Mouse (Mus musculus) liver, embryonic 13.5 days (tissue): ENCODE results near the gene Lipe. TPM values are rescaled to one million over a fixed set of nuclear protein-coding genes. Genes with fewer than 3 reads are reported as not detected.

Experiments used
- ATAC-seq: fragments of 200-750 bp; cut with Nextera tagmentation; 2 replicates; pipeline ENCODE4 v1.8.0; 2017; ENCODE audit warnings: low read depth, mild to moderate bottlenecking, moderate number of reproducible peaks, moderate library complexity
- DNase-seq: peaks from one replicate; pipeline ENCODE4 v3.0.0; 2022
- H3K27ac ChIP-seq: fragments of 300-500 bp; sonication (generic); 2 replicates; pipeline ENCODE4 v1.5.1; 2015; ENCODE audit warnings: moderate library complexity, mild to moderate bottlenecking, inconsistent platforms
- H3K27me3 ChIP-seq: fragments of 300-500 bp; sonication (generic); 2 replicates; pipeline ENCODE4 v1.6.1; 2015; ENCODE audit warnings: mild to moderate bottlenecking, inconsistent platforms
- H3K36me3 ChIP-seq: fragments of 300-500 bp; sonication (generic); 2 replicates; pipeline ENCODE4 v1.6.1; 2015; ENCODE audit warnings: mild to moderate bottlenecking, inconsistent platforms
- H3K4me1 ChIP-seq: fragments of 300-500 bp; sonication (generic); replicated peaks from 2 replicates; pipeline ENCODE4 v1.6.1; 2015; ENCODE audit warnings: inconsistent platforms
- H3K4me2 ChIP-seq: fragments of 300-500 bp; sonication (generic); 2 replicates; pipeline ENCODE4 v1.6.1; 2015; ENCODE audit warnings: inconsistent platforms, mild to moderate bottlenecking, moderate library complexity
- H3K4me3 ChIP-seq: fragments of 300-500 bp; sonication (generic); replicated peaks from 2 replicates; pipeline ENCODE4 v1.5.1; 2015; ENCODE audit warnings: mild to moderate bottlenecking, inconsistent platforms
- H3K9ac ChIP-seq: fragments of 300-500 bp; sonication (generic); 2 replicates; pipeline ENCODE4 v1.6.1; 2015; ENCODE audit warnings: mild to moderate bottlenecking, inconsistent platforms
- H3K9me3 ChIP-seq: fragments of 300-500 bp; sonication (generic); replicated peaks from 2 replicates; pipeline ENCODE4 v1.6.1; 2016; ENCODE audit warnings: inconsistent platforms
- WGBS: fragments of 180-500 bp; shearing (Covaris S2); methylation state at CpG from one replicate; pipeline ENCODE4 v1.1.7; 2015; ENCODE audit not compliant: insufficient replicate concordance; 5-methylcytosine and 5-hydroxymethylcytosine counted together
- polyA plus RNA-seq: library from polyadenylated mRNA; unstranded; fragments of >200 nt; fragmentation: Nextera tagmentation; extraction: Ambion mirVana; gene quantifications from 2 replicates; pipeline ENCODE4 v1.2.1, GENCODE M21; 2015

Lipe gene
- polyA plus RNA-seq, 1 experiment from 2014 or later = 2.4 TPM

DNA sequence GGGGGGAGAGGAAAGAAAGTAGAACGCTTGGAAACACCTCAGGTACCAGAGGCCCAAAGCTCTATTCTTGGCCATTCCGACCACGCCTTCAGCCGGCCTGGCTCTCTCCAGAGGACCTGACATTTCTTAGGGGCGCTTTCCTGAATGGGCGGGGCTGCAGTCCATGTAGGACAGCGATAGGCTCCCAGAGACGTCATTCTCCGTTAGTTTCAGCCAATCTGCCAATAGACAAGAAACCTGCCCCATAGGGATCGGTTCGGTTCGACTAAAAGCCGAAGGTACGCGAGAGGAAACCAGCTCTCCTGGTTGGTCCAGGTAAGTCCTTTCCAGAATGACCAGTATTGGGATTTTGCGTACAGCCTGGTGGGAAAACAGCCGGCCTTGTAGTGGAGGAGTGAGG, 22.0 kb downstream of the Lipe start:
- peaks cover 32% of the 10 kb centered on the region for H3K4me1 ChIP-seq
- ATAC-seq (peak; percentile 50; the same call in 1 of the 2 replicates), DNase-seq (peak; percentile 64)
- 7% methylated on average over 17 of the region's 17 CpGs for WGBS
- H3K4me2 ChIP-seq = peak overlapping the region; percentile 52
- H3K9ac ChIP-seq = 0 out of 2 replicates have a peak overlapping the region, but pooled peaks have one; percentile 39
- H3K4me3 ChIP-seq = peak overlapping the region; percentile 37
- H3K27me3 ChIP-seq = 0 out of 2 replicates have a peak, but pooled peaks cover 3% of the 10 kb centered on the region
- no peaks in the 10 kb centered on the region for H3K36me3 ChIP-seq
- no peak overlapping the region for H3K27ac ChIP-seq
- H3K9me3 ChIP-seq = no peaks in the 10 kb centered on the region

DNA sequence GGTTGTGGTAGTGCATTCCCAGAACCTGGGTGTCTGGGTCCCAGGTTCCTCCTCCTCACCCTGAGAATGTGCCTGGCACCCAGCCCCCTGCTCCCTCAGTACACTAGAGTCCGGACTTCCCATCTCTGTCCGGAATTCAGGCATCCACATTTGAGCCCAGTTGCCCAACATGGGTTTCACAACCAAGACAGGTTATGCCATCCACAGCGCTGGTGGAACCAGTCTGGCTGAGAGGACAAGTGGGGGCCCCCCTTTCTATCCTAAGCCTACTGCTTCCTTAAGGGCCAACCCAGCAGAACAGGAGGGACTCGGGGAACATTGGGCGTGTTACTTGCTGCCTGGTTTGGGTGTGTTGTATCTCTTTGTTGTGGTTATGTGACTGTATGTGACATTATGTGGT, 26.1 kb downstream of the Lipe start:
- H3K27ac ChIP-seq = no peak overlapping the region
- WGBS = 65% methylated on average over 5 of the region's 5 CpGs
- H3K4me1 ChIP-seq = peaks cover 7% of the 10 kb centered on the region; the same call in 1 of the 2 replicates
- DNase-seq (no peak), ATAC-seq (no peak)
- H3K4me2 ChIP-seq = no peak overlapping the region
- H3K9me3 ChIP-seq = no peaks in the 10 kb centered on the region
- no peak overlapping the region for H3K4me3 ChIP-seq
- peaks cover 33% of the 10 kb centered on the region for H3K27me3 ChIP-seq
- no peaks in the 10 kb centered on the region for H3K36me3 ChIP-seq
- no peak overlapping the region for H3K9ac ChIP-seq

DNA sequence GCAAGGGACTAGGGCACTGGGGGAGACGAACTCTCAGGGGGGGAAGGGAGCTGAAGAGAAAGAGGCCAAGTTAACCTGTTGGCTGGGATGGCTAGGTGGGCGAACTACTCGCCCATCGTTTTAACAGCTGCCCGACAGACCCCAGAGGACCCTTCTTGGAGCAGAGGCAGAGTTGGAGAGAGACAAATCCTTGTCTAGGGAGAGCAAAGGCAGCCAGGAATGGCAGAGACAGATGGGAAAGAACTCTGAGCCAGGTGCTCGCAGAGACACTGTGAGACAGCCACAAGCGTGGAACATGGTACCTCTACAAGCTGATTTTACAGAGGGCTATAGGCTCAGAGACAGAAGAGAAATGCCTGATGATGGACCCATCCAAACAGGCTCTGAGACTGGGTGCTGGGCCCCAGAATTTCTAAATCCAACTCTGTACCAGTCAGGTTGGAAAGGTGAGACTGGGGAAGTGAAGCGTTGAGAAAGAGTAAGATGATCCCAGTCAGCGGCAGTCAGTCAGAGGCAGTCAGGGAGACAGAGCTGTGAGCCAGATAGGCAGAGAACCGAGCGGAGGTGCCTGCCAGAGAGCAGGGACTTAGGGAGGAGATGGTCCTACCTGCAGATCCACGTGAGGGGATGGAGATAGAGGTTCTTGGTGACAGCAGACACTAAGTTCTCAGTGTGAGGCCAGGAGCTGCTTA, 29.3 kb downstream of the Lipe start, which contains the start of gene Cnfn:
Cnfn (minus strand) TSS at position 667 of the 692 bp plus-strand sequence.
- ATAC-seq (no peak), DNase-seq (no peak)
- H3K4me2 ChIP-seq = no peak within 1 kb of the TSS
- no peak within 1 kb of the TSS for H3K4me3 ChIP-seq
- H3K36me3 ChIP-seq = no peaks in the 10 kb centered on the region
- H3K27ac ChIP-seq = no peak within 1 kb of the TSS
- H3K9ac ChIP-seq = no peak within 1 kb of the TSS
- whole genome bisulfite sequencing = 46% methylated on average over 12 of the region's 12 CpGs
- peaks cover 55% of the 10 kb centered on the region for H3K27me3 ChIP-seq
- no peaks in the 10 kb centered on the region for H3K4me1 ChIP-seq
- no peaks in the 10 kb centered on the region for H3K9me3 ChIP-seq

- DNase-seq (no peak), ATAC-seq (no peak)
- Histone ChIP-seq H3K4me3 (no peak overlapping the region), H3K36me3 (no peaks in the 10 kb centered on the region), H3K4me2 (no peak overlapping the region), H3K9me3 (no peaks in the 10 kb centered on the region), H3K27ac (no peak overlapping the region), H3K9ac (no peak overlapping the region), H3K27me3 (peaks cover 55% of the 10 kb centered on the region), H3K4me1 (no peaks in the 10 kb centered on the region)
- WGBS = 21% methylated on average over 12 of the region's 12 CpGs
Observed at GRCm38 (mm10) chr7:25368333-25368732, 30.2 kb downstream of the Lipe start.

DNA sequence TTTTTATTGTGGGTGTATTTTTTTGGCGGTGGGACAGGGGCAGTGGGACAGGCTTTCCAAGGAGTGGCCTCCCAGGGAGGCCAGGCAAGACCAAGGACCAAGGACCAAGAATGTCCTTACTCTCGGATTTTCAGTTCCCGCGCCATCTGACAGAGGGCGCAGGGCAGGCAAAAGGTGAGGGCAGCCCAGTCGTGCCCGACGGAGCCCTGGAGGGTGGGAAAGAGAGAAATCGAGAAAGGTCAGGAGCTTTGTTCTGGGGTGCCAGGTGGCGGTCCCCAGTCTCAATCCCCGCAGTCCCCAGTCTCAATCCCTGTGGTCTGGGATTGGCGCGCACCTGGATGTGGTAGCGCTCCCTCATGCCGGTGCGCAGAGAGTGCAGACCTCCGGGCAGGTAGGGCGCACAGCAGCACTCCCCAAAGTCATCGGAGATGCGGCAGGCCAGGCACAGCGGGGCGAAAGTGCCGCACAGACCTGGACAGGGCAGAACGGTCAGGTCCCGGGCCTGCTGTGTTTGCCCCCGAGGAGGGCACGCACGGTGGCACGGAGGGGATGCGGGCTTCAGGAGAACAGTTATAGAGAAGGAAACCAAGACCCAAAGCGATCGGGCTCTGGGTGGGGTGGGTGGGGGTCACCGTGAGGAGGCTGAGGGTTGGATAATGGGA, 30.7 kb downstream of the Lipe start:
- 2% methylated on average over 33 of the region's 33 CpGs for WGBS
- peaks cover 55% of the 10 kb centered on the region for H3K27me3 ChIP-seq
- H3K4me2 ChIP-seq = no peak overlapping the region
- H3K27ac ChIP-seq = no peak overlapping the region
- ATAC-seq (no peak), DNase-seq (no peak)
- no peaks in the 10 kb centered on the region for H3K36me3 ChIP-seq
- no peak overlapping the region for H3K9ac ChIP-seq
- H3K4me3 ChIP-seq = no peak overlapping the region
- no peaks in the 10 kb centered on the region for H3K9me3 ChIP-seq
- no peaks in the 10 kb centered on the region for H3K4me1 ChIP-seq

DNA sequence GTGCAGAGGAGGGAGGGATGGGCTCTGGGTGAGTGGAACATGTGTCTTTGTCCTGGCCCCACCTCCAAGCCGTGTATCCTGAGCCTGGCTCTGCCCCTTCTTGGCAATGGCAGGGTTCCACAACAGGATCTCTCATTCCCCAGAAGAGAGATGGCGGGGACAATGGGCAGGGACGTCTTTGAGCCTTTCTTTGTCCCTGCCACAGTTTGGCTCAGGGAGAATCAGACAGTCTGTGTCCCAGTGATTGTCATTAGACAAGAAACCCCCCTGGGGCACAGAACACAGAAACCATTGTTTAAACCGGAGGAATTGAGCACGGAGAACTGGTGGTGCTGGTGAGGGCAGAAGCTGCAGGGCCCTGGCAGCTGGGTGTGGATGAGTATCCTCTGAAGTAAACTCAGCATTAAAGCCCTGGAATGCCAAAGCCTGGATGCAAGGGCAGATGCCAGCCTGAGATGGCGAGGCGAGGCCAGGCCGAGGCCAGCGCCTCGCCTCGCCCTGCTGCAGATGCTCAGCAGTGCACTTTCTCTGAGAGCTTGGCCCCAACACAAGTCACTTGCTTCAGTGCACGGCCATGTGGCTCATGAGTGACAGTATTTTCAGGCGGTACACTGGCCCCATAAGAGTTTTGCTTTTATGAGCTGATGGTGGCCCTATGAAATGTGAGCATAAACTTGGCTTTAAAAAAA, 32.4 kb downstream of the Lipe start:
- Histone ChIP-seq H3K9me3 (no peaks in the 10 kb centered on the region), H3K27ac (no peak overlapping the region), H3K4me1 (no peaks in the 10 kb centered on the region), H3K36me3 (no peaks in the 10 kb centered on the region), H3K4me2 (no peak overlapping the region), H3K9ac (no peak overlapping the region), H3K4me3 (no peak overlapping the region), H3K27me3 (peaks cover 55% of the 10 kb centered on the region)
- no peak for ATAC-seq
- 50% methylated on average over 13 of the region's 13 CpGs for WGBS
- DNase-seq = no peak

DNA sequence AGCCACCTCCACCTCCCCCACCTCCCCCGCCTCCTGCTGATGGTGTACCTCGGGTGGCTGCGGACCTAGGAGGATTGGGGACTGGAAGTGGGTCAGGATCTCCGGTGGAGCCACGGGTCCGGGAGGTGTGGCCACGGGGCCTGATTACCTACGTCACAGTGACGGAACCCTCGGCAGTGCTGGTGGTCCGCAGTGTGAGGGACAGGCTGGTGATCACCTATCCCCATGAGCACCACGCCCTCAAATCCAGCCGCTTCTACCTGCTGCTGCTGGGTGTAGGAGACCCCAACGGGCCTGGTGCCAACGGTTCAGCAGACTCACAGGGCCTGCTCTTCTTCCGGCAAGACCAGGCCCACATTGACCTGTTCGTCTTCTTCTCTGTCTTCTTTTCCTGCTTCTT, 34.9 kb downstream of the Lipe start:
- H3K9ac ChIP-seq = no peak overlapping the region
- H3K4me1 ChIP-seq = no peaks in the 10 kb centered on the region
- no peak for DNase-seq
- H3K9me3 ChIP-seq = no peaks in the 10 kb centered on the region
- no peak overlapping the region for H3K4me2 ChIP-seq
- no peak overlapping the region for H3K27ac ChIP-seq
- peaks cover 35% of the 10 kb centered on the region for H3K27me3 ChIP-seq
- H3K4me3 ChIP-seq = no peak overlapping the region
- 85% methylated on average over 17 of the region's 17 CpGs for WGBS
- H3K36me3 ChIP-seq = peaks cover 3% of the 10 kb centered on the region; the same call in 1 of the 2 replicates
- ATAC-seq = no peak

DNA sequence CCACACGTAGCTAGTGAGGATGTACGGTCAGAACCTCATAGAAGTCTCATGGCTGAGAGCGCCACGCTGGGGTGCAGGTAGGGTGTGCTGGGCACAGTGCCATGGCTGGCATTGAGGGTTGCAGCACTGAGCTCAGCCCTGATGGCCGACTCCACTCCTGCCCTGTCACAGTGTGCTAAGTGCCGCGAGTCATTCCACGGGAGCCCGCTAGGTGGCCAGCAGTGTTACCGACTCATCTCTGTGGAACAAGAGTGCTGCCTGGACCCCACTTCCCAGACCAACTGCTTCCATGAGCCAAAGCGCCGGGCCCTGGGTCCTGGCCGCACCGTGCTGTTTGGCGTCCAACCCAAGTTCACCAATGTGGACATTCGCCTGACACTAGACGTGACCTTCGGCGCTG, 35.4 kb downstream of the Lipe start:
- Histone ChIP-seq H3K27ac (no peak overlapping the region), H3K9me3 (no peaks in the 10 kb centered on the region), H3K4me1 (no peaks in the 10 kb centered on the region), H3K4me2 (no peak overlapping the region), H3K27me3 (peaks cover 30% of the 10 kb centered on the region), H3K36me3 (peaks cover 3% of the 10 kb centered on the region; the same call in 1 of the 2 replicates), H3K9ac (no peak overlapping the region), H3K4me3 (no peak overlapping the region)
- WGBS = 84% methylated on average over 19 of the region's 19 CpGs
- peak; percentile 31; the same call in 1 of the 2 replicates for ATAC-seq
- DNase-seq = no peak

DNA sequence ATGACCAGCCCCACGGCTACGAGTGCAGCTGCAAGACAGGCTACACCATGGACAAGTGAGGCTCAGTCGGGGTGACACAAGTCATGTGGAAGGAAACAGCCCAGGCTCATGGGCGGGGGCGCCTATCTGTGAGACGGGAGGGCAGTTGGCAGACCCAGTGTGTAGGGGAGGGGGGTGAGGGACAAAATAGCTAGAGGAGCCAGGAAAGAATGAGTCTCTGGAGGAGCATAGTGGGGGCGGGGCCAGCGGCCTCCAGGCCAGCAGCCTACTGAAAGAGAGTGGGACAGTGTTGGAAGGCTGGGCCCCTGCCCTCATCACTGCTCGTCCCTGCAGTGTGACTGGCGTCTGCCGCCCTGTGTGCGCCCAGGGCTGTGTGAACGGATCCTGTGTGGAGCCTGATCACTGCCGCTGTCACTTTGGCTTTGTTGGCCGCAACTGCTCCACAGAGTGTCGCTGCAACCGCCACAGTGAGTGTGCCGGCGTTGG, 39.7 kb downstream of the Lipe start:
- Histone ChIP-seq H3K4me2 (no peak overlapping the region), H3K27me3 (no peaks in the 10 kb centered on the region), H3K9ac (no peak overlapping the region), H3K36me3 (peaks cover 3% of the 10 kb centered on the region; the same call in 1 of the 2 replicates), H3K9me3 (no peaks in the 10 kb centered on the region), H3K4me3 (no peak overlapping the region), H3K27ac (no peak overlapping the region), H3K4me1 (no peaks in the 10 kb centered on the region)
- DNase-seq (no peak), ATAC-seq (no peak)
- WGBS = 72% methylated on average over 19 of the region's 19 CpGs

GRCm38 (mm10) chr7:25348861-25349260, 49.6 kb downstream of the Lipe start:
- no peak for DNase-seq
- H3K4me3 ChIP-seq = no peak overlapping the region
- H3K4me1 ChIP-seq = no peaks in the 10 kb centered on the region
- H3K27me3 ChIP-seq = no peaks in the 10 kb centered on the region
- no peak overlapping the region for H3K27ac ChIP-seq
- no peak overlapping the region for H3K4me2 ChIP-seq
- no peak for ATAC-seq
- H3K9me3 ChIP-seq = no peaks in the 10 kb centered on the region
- 75% methylated on average over 8 of the region's 8 CpGs for WGBS
- H3K9ac ChIP-seq = no peak overlapping the region
- peaks cover 16% of the 10 kb centered on the region; the same call in 1 of the 2 replicates for H3K36me3 ChIP-seq

DNA sequence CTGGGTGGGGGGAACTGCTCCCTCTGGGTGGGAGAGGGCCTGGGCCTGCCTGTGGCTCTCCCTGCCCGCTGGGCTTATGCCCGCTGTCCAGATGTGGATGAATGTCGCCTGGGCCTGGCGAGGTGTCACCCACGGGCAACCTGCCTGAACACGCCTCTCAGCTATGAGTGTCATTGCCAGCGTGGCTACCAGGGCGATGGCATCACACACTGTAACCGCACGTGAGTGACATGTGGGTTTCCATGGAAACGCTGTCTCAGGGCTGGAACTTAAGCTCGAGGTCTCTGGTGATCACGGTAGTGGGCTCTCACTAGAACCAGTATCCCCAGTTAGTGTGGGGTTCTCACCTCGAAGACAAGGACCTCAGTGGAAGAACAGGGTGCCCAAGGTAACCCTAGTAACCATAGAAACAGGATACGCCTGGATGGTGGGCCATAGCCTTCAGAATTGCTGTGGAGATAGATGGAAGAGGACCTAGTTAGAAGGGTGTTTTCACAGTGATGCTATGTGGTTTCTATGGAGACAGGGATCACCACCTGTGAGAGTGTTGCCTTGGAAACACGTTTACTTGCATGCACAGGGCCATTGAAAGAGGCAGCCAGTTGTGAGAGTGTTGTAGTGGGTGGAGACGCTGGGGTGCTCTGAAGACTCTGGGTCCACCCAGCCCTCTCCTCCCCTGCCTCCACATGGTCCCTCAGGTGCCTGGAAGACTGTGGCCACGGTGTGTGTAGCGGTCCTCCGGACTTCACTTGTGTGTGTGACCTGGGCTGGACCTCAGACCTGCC, 57.3 kb downstream of the Lipe start:
- Histone ChIP-seq H3K4me2 (no peak overlapping the region), H3K9ac (no peak overlapping the region), H3K27me3 (no peaks in the 10 kb centered on the region), H3K36me3 (no peaks in the 10 kb centered on the region), H3K27ac (no peak overlapping the region), H3K9me3 (no peaks in the 10 kb centered on the region), H3K4me1 (no peaks in the 10 kb centered on the region), H3K4me3 (no peak overlapping the region)
- no peak for DNase-seq
- no peak for ATAC-seq
- WGBS = 73% methylated on average over 20 of the region's 20 CpGs
